Mouse (Mus musculus): Measurements from ENCODE around the gene Fam90a1a. TPM values are rescaled to one million over a fixed set of nuclear protein-coding genes. Genes with fewer than 3 reads are reported as not detected.

Fam90a1a gene
- not detected for total RNA-seq (2023)

DNA sequence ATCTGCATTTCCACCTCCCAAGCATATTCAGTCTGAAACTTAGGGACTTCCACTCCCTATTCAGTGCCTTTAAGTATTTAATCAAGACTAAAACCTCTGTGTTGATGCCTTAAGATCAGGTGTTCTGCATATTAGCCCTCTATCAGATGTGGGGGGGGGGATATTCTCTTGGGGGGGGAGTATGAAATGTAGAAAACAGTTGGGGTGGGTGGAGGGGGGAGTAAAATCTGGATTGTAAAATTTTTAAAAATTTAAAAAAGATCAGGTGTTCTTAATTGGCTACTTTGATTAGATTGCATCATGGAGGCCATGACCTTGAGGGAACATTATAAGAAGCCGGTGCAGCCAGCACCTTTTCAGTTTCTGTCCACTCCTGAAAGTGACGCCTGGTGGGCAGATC lies at the start of gene Fam90a1a:
TSS of gene Fam90a1a (plus strand) at position 301 of the 400 bp plus-strand sequence.

DNA sequence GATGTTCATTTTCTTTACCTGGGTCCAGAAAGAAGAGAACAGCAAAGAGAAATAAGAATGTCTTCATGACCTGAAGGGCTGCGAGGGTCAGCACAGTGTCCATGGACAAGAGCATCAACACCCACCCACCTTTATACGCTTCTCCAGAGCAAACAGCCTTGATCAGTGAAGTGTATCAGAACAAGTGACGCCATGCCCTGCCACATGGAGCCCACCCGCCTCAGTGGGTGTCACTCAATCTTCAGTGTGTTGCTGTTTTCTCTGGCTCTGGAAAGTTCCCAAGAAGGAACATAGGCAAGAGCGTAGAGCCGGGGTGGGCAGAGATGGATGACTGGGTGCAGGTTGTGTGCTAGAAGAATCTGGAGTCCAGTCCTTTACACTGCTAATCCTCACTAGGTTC lies 25.9 kb upstream of the Fam90a1a start, which contains the start of gene Defb15:
TSS of gene Defb15 (minus strand) at position 101 of the 400 bp plus-strand sequence.

DNA sequence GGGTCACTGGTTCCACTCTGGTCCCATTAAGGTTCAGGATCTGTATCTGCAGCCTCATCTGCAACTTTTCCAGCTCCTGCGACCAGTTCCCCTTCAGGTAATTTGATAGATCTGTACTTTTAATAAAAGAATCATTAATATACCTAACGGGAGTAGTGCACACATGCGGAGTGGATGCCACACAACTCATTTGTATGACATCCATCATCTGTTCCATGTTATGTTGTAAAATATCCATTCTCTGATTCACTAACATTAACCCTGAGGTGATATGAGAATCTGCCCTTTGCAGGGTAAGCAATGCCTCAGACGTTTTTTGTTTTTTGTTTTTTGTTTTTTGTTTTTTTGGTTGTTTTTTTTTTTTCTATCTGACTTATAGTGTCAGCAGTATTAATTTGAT lies 20.5 kb upstream of the Fam90a1a start, which contains the start of gene Defb35:
TSS of gene Defb35 (plus strand) at position 301 of the 400 bp plus-strand sequence.

DNA sequence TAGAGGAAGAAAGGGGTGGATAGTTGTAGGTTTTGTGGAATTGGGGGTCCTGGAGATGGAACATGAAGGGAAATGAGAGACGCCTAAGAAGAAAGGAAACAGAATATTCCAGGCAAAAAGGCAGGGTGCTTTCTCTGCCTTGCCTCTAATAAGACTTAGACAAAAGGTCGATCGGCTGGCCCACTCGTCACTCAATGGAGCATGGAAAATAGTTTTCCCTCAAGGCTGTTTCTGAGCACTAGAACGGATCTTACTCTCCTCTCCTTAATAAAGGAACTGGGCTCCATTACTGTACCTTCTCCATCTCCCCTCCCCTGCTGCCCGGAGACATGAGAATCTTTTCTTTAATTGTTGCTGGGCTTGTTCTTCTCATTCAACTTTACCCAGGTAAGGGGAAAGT lies 12.1 kb upstream of the Fam90a1a start, which contains the start of gene Defb13:
TSS of gene Defb13 (plus strand) at position 301 of the 400 bp plus-strand sequence.

DNA sequence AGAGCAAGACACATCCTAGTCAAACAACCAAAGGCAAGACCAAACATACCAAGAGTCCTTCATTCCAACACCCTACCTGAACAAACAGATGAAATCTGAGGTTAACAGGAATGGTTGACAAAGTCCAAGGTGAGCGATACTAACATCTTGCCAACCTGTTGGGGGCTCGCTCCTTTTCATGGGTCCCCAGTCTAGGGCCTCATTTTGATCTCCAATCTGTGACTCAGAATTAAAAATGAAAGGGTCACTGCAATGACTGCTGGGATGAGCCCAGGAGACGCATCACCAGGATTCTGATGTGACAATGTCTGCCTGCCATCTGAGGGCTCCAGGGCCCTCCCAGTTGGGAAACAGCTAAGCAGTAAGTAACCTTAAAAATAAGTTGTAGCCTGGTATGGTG lies 11.0 kb downstream of the Fam90a1a start, which contains the start of gene Ccdc70:
TSS of gene Ccdc70 (plus strand) at position 301 of the 400 bp plus-strand sequence.

Other genes starting within 250 kb of the Fam90a1a start
- gene Defa24, start 224.2 kb upstream of the Fam90a1a start, total RNA-seq (2023) = not detected
- gene Defb50, start 135.2 kb upstream of the Fam90a1a start, total RNA-seq (2023) = not detected
- gene Defb2, start 118.8 kb upstream of the Fam90a1a start, total RNA-seq (2023) = not detected
- gene Defb10, start 99.8 kb upstream of the Fam90a1a start, total RNA-seq (2023) = not detected
- gene Defb9, start 73.3 kb upstream of the Fam90a1a start, total RNA-seq (2023) = not detected
- gene Defb11, start 52.3 kb upstream of the Fam90a1a start, total RNA-seq (2023) = not detected
- not detected for gene Defb15, start 26.0 kb upstream of the Fam90a1a start, total RNA-seq (2023)
- not detected for gene Defb35, start 20.4 kb upstream of the Fam90a1a start, total RNA-seq (2023)
- gene Defb13, start 12.0 kb upstream of the Fam90a1a start, total RNA-seq (2023) = not detected
- not detected for gene Ccdc70, start 11.1 kb downstream of the Fam90a1a start, total RNA-seq (2023)
- gene Atp7b, start 101.6 kb downstream of the Fam90a1a start, total RNA-seq (2023) = 0.15 TPM
- 24.6 TPM for gene Alg11, start 102.0 kb downstream of the Fam90a1a start, total RNA-seq (2023)
- not detected for gene Nek5, start 166.3 kb downstream of the Fam90a1a start, total RNA-seq (2023)
- 6.5 TPM for gene Nek3, start 207.7 kb downstream of the Fam90a1a start, total RNA-seq (2023)
- 1.6 TPM for gene Ckap2, start 227.1 kb downstream of the Fam90a1a start, total RNA-seq (2023)
- gene Vps36, start 234.1 kb downstream of the Fam90a1a start, total RNA-seq (2023) = 28.0 TPM